15 mouse cellular contexts compared by ENCODE assay signal in genomic region chr16:87285639-87286038, GRCm38 (mm10).
"Had no signal": no experiment of that assay in that cellular context is flagged by ENCODE, and none has a peak within 500 bp of the region (broad histone marks: within the 10 kb centered on the region; RNA-seq: fewer than 3 reads in every experiment).

No protein-coding gene starts in this region.

- DNase-seq: lung, embryonic 14.5 days; lung, postnatal 4 days; retina, postnatal 1 day; right cerebral cortex, postnatal 4 days; spleen, adult 18-20 months; thymus, adult 2 months; thymus, postnatal 25 days had no signal

- H3K4me2 ChIP-seq: liver, embryonic 12.5 days; lung, embryonic 14.5 days; midbrain, embryonic 15.5 days; neural tube, embryonic 13.5 days; stomach, embryonic 15.5 days had no signal

- H3K9me3 ChIP-seq: limb, embryonic 10.5 days; liver, embryonic 12.5 days; midbrain, embryonic 10.5 days; midbrain, embryonic 15.5 days; neural tube, embryonic 13.5 days; stomach, embryonic 15.5 days had no signal

- ATAC-seq: hindbrain, postnatal 0 days; liver, embryonic 12.5 days; midbrain, embryonic 15.5 days had no signal

- H3K9ac ChIP-seq: liver, embryonic 12.5 days; lung, embryonic 14.5 days; midbrain, embryonic 15.5 days; neural tube, embryonic 13.5 days; stomach, embryonic 15.5 days had no signal

- H3K27ac ChIP-seq: hindbrain, postnatal 0 days; left cerebral cortex, adult 2 months; limb, embryonic 10.5 days; liver, embryonic 12.5 days; midbrain, embryonic 10.5 days; midbrain, embryonic 15.5 days; neural tube, embryonic 13.5 days; stomach, embryonic 15.5 days had no signal

- H3K36me3 ChIP-seq: limb, embryonic 10.5 days; liver, embryonic 12.5 days; midbrain, embryonic 10.5 days; midbrain, embryonic 15.5 days; neural tube, embryonic 13.5 days; stomach, embryonic 15.5 days had no signal

- H3K4me3 ChIP-seq: left cerebral cortex, adult 2 months; limb, embryonic 10.5 days; liver, embryonic 12.5 days; midbrain, embryonic 10.5 days; midbrain, embryonic 15.5 days; neural tube, embryonic 13.5 days; stomach, embryonic 15.5 days had no signal

- H3K4me1 ChIP-seq: limb, embryonic 10.5 days; liver, embryonic 12.5 days; midbrain, embryonic 10.5 days; midbrain, embryonic 15.5 days; neural tube, embryonic 13.5 days; stomach, embryonic 15.5 days had no signal

- H3K27me3 ChIP-seq: liver, embryonic 12.5 days; midbrain, embryonic 15.5 days; neural tube, embryonic 13.5 days; stomach, embryonic 15.5 days had no signal
